Mouse (Mus musculus): Measurements from ENCODE around the gene Gimap4. TPM values are rescaled to one million over a fixed set of nuclear protein-coding genes. Genes with fewer than 3 reads are reported as not detected.

Gene Gimap4
- total and polyA plus RNA-seq, 3 experiments, result 113 to 264 (median 203) TPM

DNA sequence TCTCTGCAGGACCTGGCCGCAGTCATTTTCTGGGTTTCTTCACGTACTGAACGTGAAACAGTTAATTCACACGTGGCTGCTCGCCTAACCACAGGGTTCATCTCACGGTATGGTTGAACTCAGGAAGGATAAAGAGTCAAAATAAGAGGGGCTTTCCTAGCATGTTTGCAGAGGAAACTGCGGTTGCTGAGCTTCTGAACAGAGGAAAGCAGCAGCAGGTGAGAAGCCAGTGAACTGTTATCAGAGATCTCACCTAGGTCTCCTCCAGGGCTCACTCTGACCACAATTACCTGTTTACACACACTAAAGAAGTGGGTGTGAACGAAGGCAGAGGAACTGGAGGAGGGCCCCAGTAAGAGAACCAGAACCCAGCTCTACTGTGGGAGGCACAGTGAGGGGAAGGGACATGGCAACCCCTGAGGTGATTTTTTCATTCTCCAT is 48.5 kb downstream of the Gimap4 start (continued):
- TF ChIP-seq ZNF384 (IDR thresholded peaks at IDR 0.05; ENCODE audit: low read depth, low read length), result no peak
- TF ChIP-seq MEF2A (IDR thresholded peaks at IDR 0.05; ENCODE audit: borderline replicate concordance, low read depth, low read length), result peak; percentile 94
- no peak; the same call in 1 of the 2 replicates for TF ChIP-seq CHD1 (IDR thresholded peaks at IDR 0.05; ENCODE audit: low read depth, low read length)
- TF ChIP-seq ETS1 (conservative IDR thresholded peaks at IDR 0.05; ENCODE audit: low read depth, low read length), result peak; percentile 95
- no peak for TF ChIP-seq NRF1 (IDR thresholded peaks at IDR 0.05; ENCODE audit: low read depth, low read length)

DNA sequence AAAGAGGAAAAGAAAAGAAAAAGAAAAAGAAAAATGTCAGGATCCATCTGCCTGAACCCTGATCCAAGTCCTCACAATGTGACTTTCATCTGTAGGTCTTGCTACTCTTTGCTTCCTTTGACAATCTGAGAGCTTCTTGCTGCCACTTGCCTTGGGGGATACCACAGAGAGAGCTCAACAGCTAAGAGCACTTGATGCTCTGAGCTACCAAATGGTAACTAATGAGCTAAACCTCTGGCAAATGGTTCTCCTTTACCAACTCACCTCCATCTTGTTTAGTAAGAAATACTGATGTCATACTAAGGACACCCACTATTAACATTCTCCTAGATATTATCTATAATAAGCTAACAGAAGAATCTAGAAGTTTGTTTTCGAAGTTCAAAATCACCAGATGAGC is 49.3 kb downstream of the Gimap4 start:
- Histone ChIP-seq H3K27ac (ENCODE audit: insufficient read depth, low read depth) (no peak overlapping the region), H3K36me3 (replicated peaks in 1 of 2; ENCODE audit: control insufficient read depth in 1 of 2, insufficient read depth in 1 of 2, low read length in 1 of 2) (peaks cover 0 to 9% of the 10 kb centered on the region in 2 experiments), H3K9me3 (replicated peaks; ENCODE audit: low read length) (peaks cover 2% of the 10 kb centered on the region), H3K9ac (ENCODE audit: insufficient read depth, low read depth) (no peak overlapping the region), H3K27me3 (replicated peaks) (no peaks in the 10 kb centered on the region), H3K4me2 (ENCODE audit: insufficient read depth, low read depth, poor library complexity, severe bottlenecking) (no peak overlapping the region), H3K79me2 (replicated peaks; ENCODE audit: control insufficient read depth, extremely low read depth, insufficient read depth, poor library complexity, severe bottlenecking) (peaks cover 12% of the 10 kb centered on the region; the same call in 1 of the 2 replicates), H3K4me1 (ENCODE audit: control insufficient read depth in 1 of 2, insufficient read depth in 2 of 2) (peaks cover 18 to 70% of the 10 kb centered on the region in 2 experiments), H3K4me3 (replicated peaks in 1 of 3; ENCODE audit: low read depth in 2 of 3, low read length in 2 of 3, poor library complexity in 1 of 3) (no peak overlapping the region)
- TF ChIP-seq ZC3H11A (IDR thresholded peaks at IDR 0.05; ENCODE audit: low read depth, low read length) (no peak), POLR2AphosphoS2 (IDR thresholded peaks at IDR 0.05; ENCODE audit: low read depth, low read length) (no peak), SMC3 (IDR thresholded peaks at IDR 0.05; ENCODE audit: low read depth, low read length) (no peak), TBP (conservative IDR thresholded peaks at IDR 0.05; ENCODE audit: low read depth, low read length) (no peak), PAX5 (IDR thresholded peaks at IDR 0.05; ENCODE audit: low read length) (no peak), POLR2A (IDR thresholded peaks at IDR 0.05; ENCODE audit: low read depth, low read length) (no peak), RAD21 (IDR thresholded peaks at IDR 0.05; ENCODE audit: low read depth, low read length) (no peak), UBTF (IDR thresholded peaks at IDR 0.05; ENCODE audit: low read depth, low read length) (no peak), MAFK (IDR thresholded peaks at IDR 0.05; ENCODE audit: insufficient replicate concordance, low read length) (no peak), BHLHE40 (IDR thresholded peaks at IDR 0.05; ENCODE audit: low read depth, low read length) (no peak), NRF1 (IDR thresholded peaks at IDR 0.05; ENCODE audit: low read depth, low read length) (no peak), CTCF (conservative IDR thresholded peaks at IDR 0.05 in 1 of 2, IDR thresholded peaks at IDR 0.05 in 1 of 2; ENCODE audit: low read depth in 2 of 2, low read length in 2 of 2) (no peak)
- dilution Hi-C loops (cut with MboI; ENCODE audit: extremely low pct_ligation_motif_present, extremely low pct_unique_long_range_greater_than_20kb, low sequenced_read_pairs), result no loop called here
- in situ Hi-C loops (cut with MboI; ENCODE audit: low pct_ligation_motif_present, low pct_unique_long_range_greater_than_20kb, low sequenced_read_pairs), result no loop called here
- DNase-seq (ENCODE audit: extremely low read depth), result no peak

DNA sequence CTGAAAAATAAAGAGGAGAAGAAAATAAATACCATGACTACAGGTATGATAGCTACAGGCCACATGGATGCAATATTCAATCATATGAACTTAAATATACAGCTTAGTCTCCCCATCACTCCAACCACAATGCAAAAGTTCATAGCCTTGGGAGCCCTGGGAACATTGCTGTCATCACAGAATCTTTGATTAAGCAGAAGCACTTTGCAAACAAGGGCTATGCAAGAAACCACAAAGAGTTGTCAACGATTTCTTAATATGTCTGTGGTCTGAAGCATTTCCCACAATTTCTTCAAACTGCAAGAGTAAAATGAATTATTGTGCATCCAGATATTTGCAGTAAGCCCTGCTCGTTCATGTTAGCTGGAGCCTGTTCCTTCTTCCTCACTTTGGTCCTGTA is 52.7 kb downstream of the Gimap4 start:
- peaks cover 7 to 18% of the 10 kb centered on the region in 2 experiments for H3K36me3 ChIP-seq (replicated peaks in 1 of 2; ENCODE audit: control insufficient read depth in 1 of 2, insufficient read depth in 1 of 2, low read length in 1 of 2)
- in situ Hi-C loops (cut with MboI; ENCODE audit: low pct_ligation_motif_present, low pct_unique_long_range_greater_than_20kb, low sequenced_read_pairs), result loop anchor here (5.0 kb wide), 1 partner anchor 35 kb away; no protein-coding TSS in a partner anchor

More for the DNA sequence above, 52.7 kb downstream of the Gimap4 start:
- Histone ChIP-seq H3K4me1 (ENCODE audit: control insufficient read depth in 1 of 2, insufficient read depth in 2 of 2) (peaks cover 20 to 62% of the 10 kb centered on the region in 2 experiments), H3K27ac (ENCODE audit: insufficient read depth, low read depth) (peak overlapping the region; percentile 40), H3K4me3 (replicated peaks in 1 of 3; ENCODE audit: low read depth in 2 of 3, low read length in 2 of 3, poor library complexity in 1 of 3) (no peak overlapping the region), H3K27me3 (replicated peaks) (no peaks in the 10 kb centered on the region), H3K79me2 (replicated peaks; ENCODE audit: control insufficient read depth, extremely low read depth, insufficient read depth, poor library complexity, severe bottlenecking) (peaks cover 44% of the 10 kb centered on the region), H3K4me2 (ENCODE audit: insufficient read depth, low read depth, poor library complexity, severe bottlenecking) (peak overlapping the region; percentile 14; the same call in 1 of the 2 replicates), H3K9me3 (replicated peaks; ENCODE audit: low read length) (peaks cover 2% of the 10 kb centered on the region), H3K9ac (ENCODE audit: insufficient read depth, low read depth) (peak overlapping the region; percentile 72)
- dilution Hi-C loops (cut with MboI; ENCODE audit: extremely low pct_ligation_motif_present, extremely low pct_unique_long_range_greater_than_20kb, low sequenced_read_pairs), result no loop called here
- no peak for DNase-seq (ENCODE audit: extremely low read depth)
- no peak for TF ChIP-seq NELFE (IDR thresholded peaks at IDR 0.05; ENCODE audit: low read depth, low read length)
- no peak for TF ChIP-seq NRF1 (IDR thresholded peaks at IDR 0.05; ENCODE audit: low read depth, low read length)
- no peak for TF ChIP-seq ZMIZ1 (IDR thresholded peaks at IDR 0.05; ENCODE audit: low read depth, low read length)
- no peak for TF ChIP-seq RCOR1 (conservative IDR thresholded peaks at IDR 0.05; ENCODE audit: low read depth, low read length)
- TF ChIP-seq MXI1 (IDR thresholded peaks at IDR 0.05; ENCODE audit: low read depth, low read length), result no peak
- no peak for TF ChIP-seq SMC3 (IDR thresholded peaks at IDR 0.05; ENCODE audit: low read depth, low read length)
- no peak for TF ChIP-seq MAZ (IDR thresholded peaks at IDR 0.05; ENCODE audit: low read depth, low read length)
- TF ChIP-seq HCFC1 (IDR thresholded peaks at IDR 0.05; ENCODE audit: low read depth, low read length), result no peak
- no peak for TF ChIP-seq MAFK (IDR thresholded peaks at IDR 0.05; ENCODE audit: insufficient replicate concordance, low read length)
- TF ChIP-seq PAX5 (IDR thresholded peaks at IDR 0.05; ENCODE audit: low read length), result no peak
- TF ChIP-seq USF1 (IDR thresholded peaks at IDR 0.05; ENCODE audit: low read depth, low read length), result no peak
- TF ChIP-seq POLR2A (IDR thresholded peaks at IDR 0.05; ENCODE audit: low read depth, low read length), result no peak
- no peak for TF ChIP-seq BHLHE40 (IDR thresholded peaks at IDR 0.05; ENCODE audit: low read depth, low read length)
- no peak for TF ChIP-seq JUND (conservative IDR thresholded peaks at IDR 0.05; ENCODE audit: low read depth, low read length)
- TF ChIP-seq CHD2 (IDR thresholded peaks at IDR 0.05; ENCODE audit: low read length), result no peak
- no peak for TF ChIP-seq EP300 (IDR thresholded peaks at IDR 0.05; ENCODE audit: low read length)
- no peak for TF ChIP-seq ELF1 (IDR thresholded peaks at IDR 0.05; ENCODE audit: low read depth, low read length)
- no peak for TF ChIP-seq CHD1 (IDR thresholded peaks at IDR 0.05; ENCODE audit: low read depth, low read length)
- TF ChIP-seq KAT2A (IDR thresholded peaks at IDR 0.05; ENCODE audit: insufficient replicate concordance, low read length), result no peak
